Mouse (Mus musculus) erythroblast, embryonic 14.5 days (primary cell): ENCODE data around the gene Hmga1.

Experiments used
- GATA1 ChIP-seq: IDR thresholded peaks from 2 replicates; pipeline ENCODE4 v1.6.1; 2012; ENCODE audit warnings: low read length, inconsistent platforms, mixed read lengths
- TAL1 ChIP-seq: IDR thresholded peaks from 3 replicates; pipeline ENCODE4 v1.6.1; 2012; ENCODE audit warnings: low read length, inconsistent platforms, mixed read lengths

- TF ChIP-seq TAL1, result no peak
- TF ChIP-seq GATA1, result no peak
Observed at GRCm38 (mm10) chr17:27579816-27580215, 23.5 kb downstream of the Hmga1 start.
